Mouse (Mus musculus) spleen, adult 18-20 months (tissue): ENCODE data around the gene Olfr3.

ENCODE experiments used
- DNase-seq, 2 experiments: peaks; one replicate each; pipeline ENCODE4 v3.0.0; 2022; ENCODE audit warnings: mixed read lengths in 2 of 2

The Olfr3 gene

DNA sequence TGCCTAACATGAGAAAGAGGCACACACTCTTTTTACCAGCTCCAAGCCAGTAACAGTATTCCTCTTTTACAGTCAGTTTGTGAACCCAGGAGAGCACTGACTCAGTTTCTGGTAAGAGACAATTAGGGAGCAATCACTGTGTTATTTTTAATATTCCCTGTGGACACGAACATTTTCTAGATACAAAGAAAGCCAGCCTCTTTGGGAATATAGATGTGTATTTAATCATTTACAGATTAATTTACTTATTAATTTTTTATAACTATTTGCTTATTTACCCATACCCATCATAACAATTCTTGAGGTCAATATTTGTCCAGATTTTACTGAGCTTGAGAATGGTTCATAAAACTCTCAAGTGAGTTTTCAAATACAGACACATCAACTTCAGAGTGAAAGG is at the start of gene Olfr3:
TSS of gene Olfr3 (minus strand) at position 101 of the 400 bp plus-strand sequence.
- DNase-seq: no peak

DNA sequence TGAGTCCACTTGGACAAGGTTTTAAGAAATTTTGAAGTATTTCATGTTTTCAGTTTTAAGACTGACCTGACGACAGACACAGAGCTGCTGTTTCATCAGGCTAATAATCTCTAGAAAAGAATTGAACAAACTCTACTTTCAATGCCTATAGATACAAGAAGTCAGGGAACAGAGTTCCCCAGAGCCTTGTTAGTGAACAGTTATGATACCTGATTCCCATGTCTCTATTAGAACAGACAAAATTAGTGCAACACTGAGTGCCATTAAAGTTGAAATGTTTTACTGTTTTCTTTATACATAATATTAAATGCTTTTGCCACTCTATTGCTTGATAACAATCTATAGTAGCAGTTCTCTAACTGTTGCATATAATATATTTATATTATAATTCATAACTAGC is 45.7 kb upstream of the Olfr3 start, which contains the start of gene Olfr351:
TSS of gene Olfr351 (minus strand) at position 101 of the 400 bp plus-strand sequence.
- no peak for DNase-seq

DNA sequence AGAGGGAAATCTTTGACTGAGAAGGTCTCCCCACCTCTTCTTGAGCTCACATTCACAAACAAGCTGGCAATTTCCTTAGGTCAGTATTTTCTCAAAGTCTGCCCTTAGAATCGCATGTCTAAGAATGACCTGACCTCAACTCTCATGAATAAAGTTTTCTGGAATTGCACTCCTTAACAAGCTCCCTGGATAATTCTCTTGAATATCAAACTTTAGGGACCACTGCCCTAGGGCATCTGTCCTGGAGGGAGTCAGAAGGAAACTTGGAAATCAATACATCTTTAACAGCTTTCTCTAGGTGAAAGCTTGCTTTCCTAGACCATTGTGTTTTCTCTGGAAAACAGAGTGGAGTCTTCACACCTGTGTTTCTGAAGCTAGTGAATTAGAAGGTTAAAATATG is 29.2 kb upstream of the Olfr3 start, which contains the start of gene Olfr350:
TSS of gene Olfr350 (plus strand) at position 301 of the 400 bp plus-strand sequence.
- DNase-seq: no peak

DNA sequence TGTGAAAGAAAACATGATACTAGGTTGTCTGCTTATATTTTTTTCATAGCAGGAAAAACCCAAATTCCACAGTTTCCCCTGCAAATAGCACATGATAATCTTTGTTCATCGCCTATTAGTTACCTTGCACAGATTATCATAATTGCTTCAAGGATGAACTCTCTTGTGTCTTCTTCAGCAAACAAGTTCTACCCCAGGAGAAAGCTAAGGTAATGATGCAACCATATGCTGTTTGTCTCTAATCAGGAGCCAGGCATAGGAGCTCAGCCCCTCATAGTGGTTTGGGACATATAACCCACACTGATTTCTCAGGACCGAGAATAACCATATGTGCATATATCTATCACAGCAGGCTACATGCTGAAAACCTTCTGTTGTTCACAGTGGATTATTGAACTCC is 26.6 kb downstream of the Olfr3 start, which contains the start of gene Olfr50:
TSS of gene Olfr50 (plus strand) at position 301 of the 400 bp plus-strand sequence.
- no peak for DNase-seq

GRCm38 (mm10) chr2:36783976-36784375 is 32.9 kb downstream of the Olfr3 start, which contains the start of gene Olfr348:
Gene Olfr348 (plus strand): TSS chr2:36784276.
- DNase-seq: no peak
